In the genomic region with DNA sequence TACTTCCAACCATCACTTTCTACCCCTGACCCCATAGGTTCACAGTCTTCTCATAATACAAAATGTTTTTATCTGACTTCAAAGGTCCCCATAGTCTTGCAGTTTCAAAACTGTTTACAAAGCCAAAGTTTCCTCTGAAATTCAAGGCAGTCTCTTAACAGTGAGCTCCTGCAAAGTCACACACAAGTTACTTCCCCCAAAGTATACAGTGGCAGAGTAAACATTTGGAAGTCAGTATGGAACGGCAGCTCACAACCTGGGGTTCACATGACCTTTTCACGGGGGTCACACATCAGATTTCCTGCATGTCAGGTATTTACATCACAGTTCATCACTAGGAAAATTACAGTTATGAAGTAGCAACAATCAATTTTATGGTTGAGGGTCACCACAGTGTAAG, we compare ENCODE assay signal across 27 mouse cellular contexts. TPM values are rescaled to one million over a fixed set of nuclear protein-coding genes. Genes with fewer than 3 reads are reported as not detected.
A peak's percentile ranks its signal among the peaks of the same experiment; 100 is the strongest.
DNase-seq lines count a peak whose midpoint lies in the region; ATAC-seq and TF ChIP-seq lines count a peak whose summit lies in the region.
"Had no signal": no experiment of that assay in that cellular context is flagged by ENCODE, and none has a peak within 500 bp of the region (broad histone marks: within the 10 kb centered on the region; RNA-seq: fewer than 3 reads in every experiment).

No protein-coding gene starts in this region.

- no peak for ATAC-seq in liver, embryonic 13.5 days (ENCODE audit: low read depth)
- no peak for ATAC-seq in liver, embryonic 12.5 days
- peak; percentile 40; the same call in 1 of the 2 replicates for ATAC-seq in liver, postnatal 0 days
- no peak for ATAC-seq in CD4-positive, CD25-positive, alpha-beta regulatory T cell, adult 4 months
- ATAC-seq: forebrain, embryonic 14.5 days had no signal

- H3K9ac ChIP-seq in liver, embryonic 13.5 days: no peak overlapping the region
- H3K9ac ChIP-seq in liver, embryonic 12.5 days: no peak overlapping the region
- H3K9ac ChIP-seq in liver, postnatal 0 days (replicated peaks): no peak overlapping the region
- H3K9ac ChIP-seq: embryonic facial prominence, embryonic 13.5 days; embryonic facial prominence, embryonic 15.5 days; forebrain, embryonic 12.5 days had no signal

- H3K36me3 ChIP-seq in liver, embryonic 13.5 days: peaks cover 30% of the 10 kb centered on the region
- peaks cover 43% of the 10 kb centered on the region for H3K36me3 ChIP-seq in liver, embryonic 12.5 days
- peaks cover 22% of the 10 kb centered on the region for H3K36me3 ChIP-seq in liver, postnatal 0 days (replicated peaks; ENCODE audit: insufficient read depth, low read length)

- DNase-seq in heart, adult 11 months: peak; percentile 28
- no peak for DNase-seq in heart, adult 8-10 months (ENCODE audit: low spot score)
- DNase-seq in liver, embryonic 13.5 days: no peak
- DNase-seq in liver, postnatal 0 days: no peak
- DNase-seq in yolk sac, embryonic 10.5 days (ENCODE audit: low spot score): peak; percentile 9
- no peak for DNase-seq in thymus, postnatal 10 days (ENCODE audit: low spot score in 2 of 2)
- DNase-seq: adrenal gland, adult 2 months; adrenal gland, postnatal 10 days; adrenal gland, postnatal 25 days; B cell, adult 2 months; cerebellum, adult 11 months; cerebellum, adult 18-20 months; cerebellum, adult 8-10 months; cerebellum, adult 9-11 months; cerebellum, postnatal 14 days; cerebellum, postnatal 36 days; embryo, embryonic 11 days had no signal

- peak overlapping the region; percentile 51; the same call in 1 of the 2 replicates for H3K27ac ChIP-seq in liver, embryonic 13.5 days
- no peak overlapping the region; the same call in 1 of the 2 replicates for H3K27ac ChIP-seq in liver, embryonic 12.5 days
- peak overlapping the region; percentile 29 for H3K27ac ChIP-seq in liver, postnatal 0 days (ENCODE audit: low read depth)
- H3K27ac ChIP-seq: embryonic facial prominence, embryonic 13.5 days; embryonic facial prominence, embryonic 15.5 days; forebrain, embryonic 10.5 days; forebrain, embryonic 12.5 days had no signal

- 0 out of 2 replicates have a peak, but pooled peaks have one; percentile 23 for TF ChIP-seq EP300 in liver, postnatal 0 days (IDR thresholded peaks at IDR 0.05; ENCODE audit: low read depth)

- H3K4me3 ChIP-seq in liver, embryonic 13.5 days (replicated peaks): no peak overlapping the region
- no peak overlapping the region for H3K4me3 ChIP-seq in liver, embryonic 12.5 days
- H3K4me3 ChIP-seq in liver, postnatal 0 days (ENCODE audit: low read depth, low read length): no peak overlapping the region
- H3K4me3 ChIP-seq: embryonic facial prominence, embryonic 13.5 days; embryonic facial prominence, embryonic 15.5 days; erythroblast, embryonic 14.5 days; forebrain, embryonic 10.5 days; forebrain, embryonic 12.5 days had no signal

- 73% methylated on average over 2 of the region's 2 CpGs for WGBS in liver, embryonic 13.5 days (ENCODE audit: insufficient replicate concordance)
- 75% methylated on average over 2 of the region's 2 CpGs for WGBS in liver, embryonic 12.5 days (ENCODE audit: insufficient replicate concordance)
- 59% methylated on average over 2 of the region's 2 CpGs for WGBS in liver, postnatal 0 days (ENCODE audit: insufficient replicate concordance)

- peaks cover 23% of the 10 kb centered on the region for H3K4me1 ChIP-seq in liver, embryonic 13.5 days (replicated peaks)
- peaks cover 16% of the 10 kb centered on the region for H3K4me1 ChIP-seq in liver, embryonic 12.5 days
- H3K4me1 ChIP-seq in liver, postnatal 0 days (ENCODE audit: insufficient read depth): peaks cover 20% of the 10 kb centered on the region
- H3K4me1 ChIP-seq: embryonic facial prominence, embryonic 13.5 days; embryonic facial prominence, embryonic 15.5 days; forebrain, embryonic 10.5 days; forebrain, embryonic 12.5 days had no signal

- H3K4me2 ChIP-seq in liver, embryonic 13.5 days: no peak overlapping the region
- no peak overlapping the region for H3K4me2 ChIP-seq in liver, embryonic 12.5 days
- H3K4me2 ChIP-seq in liver, postnatal 0 days (ENCODE audit: low read depth, low read length): no peak overlapping the region
- H3K4me2 ChIP-seq: embryonic facial prominence, embryonic 13.5 days; embryonic facial prominence, embryonic 15.5 days; forebrain, embryonic 12.5 days had no signal

- H3K27me3 ChIP-seq in liver, embryonic 13.5 days: no peaks in the 10 kb centered on the region
- H3K27me3 ChIP-seq in liver, embryonic 12.5 days (replicated peaks): no peaks in the 10 kb centered on the region
- H3K27me3 ChIP-seq in liver, postnatal 0 days (ENCODE audit: insufficient read depth, low read length): no peaks in the 10 kb centered on the region
- H3K27me3 ChIP-seq: embryonic facial prominence, embryonic 13.5 days; embryonic facial prominence, embryonic 15.5 days; forebrain, embryonic 12.5 days had no signal

- no peaks in the 10 kb centered on the region for H3K9me3 ChIP-seq in liver, embryonic 13.5 days (replicated peaks)
- no peaks in the 10 kb centered on the region for H3K9me3 ChIP-seq in liver, embryonic 12.5 days (replicated peaks)
- no peaks in the 10 kb centered on the region for H3K9me3 ChIP-seq in liver, postnatal 0 days (ENCODE audit: low read length)
- H3K9me3 ChIP-seq: embryonic facial prominence, embryonic 13.5 days; embryonic facial prominence, embryonic 15.5 days; forebrain, embryonic 10.5 days; forebrain, embryonic 12.5 days had no signal

- TF ChIP-seq CTCF in liver, postnatal 0 days (IDR thresholded peaks at IDR 0.05; ENCODE audit: low read depth): no peak

RNA-seq across cellular contexts. Expression of gene Erh, which starts 19.8 kb away (rescaled TPM):
- 10 to 100 TPM; 16.3 to 23.0 (median 21.1) TPM for total RNA-seq in heart, adult 8-10 months (2022)
- polyA plus RNA-seq in liver, embryonic 13.5 days (2015; fragmentation: Nextera tagmentation; extraction: Ambion mirVana): 170 and 193 TPM in 2 replicates
- polyA plus RNA-seq in liver, embryonic 12.5 days (2016; fragmentation: Nextera tagmentation; extraction: Ambion mirVana): 188 and 195 TPM in 2 replicates
- 81.6 and 92.2 TPM in 2 replicates for polyA plus RNA-seq in liver, postnatal 0 days (2015; fragmentation: Nextera tagmentation; extraction: Ambion mirVana)
- polyA plus RNA-seq in CD4-positive, CD25-positive, alpha-beta regulatory T cell, adult 4 months (2017; shearing (Covaris generic)): 100 to 1,000 TPM; 129 to 141 TPM

RNA-seq across cellular contexts. Expression of gene Slc39a9, which starts 20.3 kb away (rescaled TPM):
- 10 to 100 TPM; 13.7 to 17.9 (median 14.7) TPM for total RNA-seq in heart, adult 8-10 months (2022)
- 9.5 and 13.0 TPM in 2 replicates for polyA plus RNA-seq in liver, embryonic 13.5 days (2015; fragmentation: Nextera tagmentation; extraction: Ambion mirVana)
- 15.3 and 15.7 TPM in 2 replicates for polyA plus RNA-seq in liver, embryonic 12.5 days (2016; fragmentation: Nextera tagmentation; extraction: Ambion mirVana)
- polyA plus RNA-seq in liver, postnatal 0 days (2015; fragmentation: Nextera tagmentation; extraction: Ambion mirVana): 8.0 and 10.7 TPM in 2 replicates
- 10 to 100 TPM; 20.6 to 32.1 TPM for polyA plus RNA-seq in CD4-positive, CD25-positive, alpha-beta regulatory T cell, adult 4 months (2017; shearing (Covaris generic))

RNA-seq across cellular contexts. Expression of gene Plekhd1, which starts 28.5 kb away (rescaled TPM):
- under 1 TPM in 2 of 4 experiments, not detected in 2; 0.09 to 0.20 TPM for total RNA-seq in heart, adult 8-10 months (2022)
- 0.14 and 0.35 TPM in 2 replicates for polyA plus RNA-seq in liver, embryonic 13.5 days (2015; fragmentation: Nextera tagmentation; extraction: Ambion mirVana)
- polyA plus RNA-seq in liver, embryonic 12.5 days (2016; fragmentation: Nextera tagmentation; extraction: Ambion mirVana): 0.44 and 0.66 TPM in 2 replicates
- polyA plus RNA-seq in liver, postnatal 0 days (2015; fragmentation: Nextera tagmentation; extraction: Ambion mirVana): 0.13 TPM in 1 of 2 replicates, not detected in the other
- polyA plus RNA-seq in CD4-positive, CD25-positive, alpha-beta regulatory T cell, adult 4 months (2017; shearing (Covaris generic)): under 1 TPM; 0.28 to 0.90 TPM
- total RNA-seq: adrenal gland, adult 2 months; adrenal gland, postnatal 25 days; common myeloid progenitor, adult 5-6 weeks; MEL had no signal

Comparison
In these comparisons a context has a peak if more than half of its experiments do, and no peak if none do; other contexts are left out.
1. DNase-seq: peak in heart, adult 11 months (single experiment) and yolk sac, embryonic 10.5 days (single experiment); none in heart, adult 8-10 months (single experiment), liver, embryonic 13.5 days (single experiment), liver, postnatal 0 days (single experiment) and thymus, postnatal 10 days (0 of 2).